Mouse (Mus musculus) liver, adult 2 months (tissue): ENCODE data around the gene Smoc1.

Source experiments
- CTCF ChIP-seq: fragments of 200-500 bp; IDR thresholded peaks from 2 replicates; pipeline ENCODE4 v1.5.1; 2011; ENCODE audit warnings: low read depth, low read length, control low read depth
- POLR2A ChIP-seq: fragments of 200-500 bp; IDR thresholded peaks from 2 replicates; pipeline ENCODE4 v1.6.1; 2011; ENCODE audit warnings: low read length, control low read depth; ENCODE audit not compliant: insufficient read depth; ENCODE audit errors: extremely low read depth

DNA sequence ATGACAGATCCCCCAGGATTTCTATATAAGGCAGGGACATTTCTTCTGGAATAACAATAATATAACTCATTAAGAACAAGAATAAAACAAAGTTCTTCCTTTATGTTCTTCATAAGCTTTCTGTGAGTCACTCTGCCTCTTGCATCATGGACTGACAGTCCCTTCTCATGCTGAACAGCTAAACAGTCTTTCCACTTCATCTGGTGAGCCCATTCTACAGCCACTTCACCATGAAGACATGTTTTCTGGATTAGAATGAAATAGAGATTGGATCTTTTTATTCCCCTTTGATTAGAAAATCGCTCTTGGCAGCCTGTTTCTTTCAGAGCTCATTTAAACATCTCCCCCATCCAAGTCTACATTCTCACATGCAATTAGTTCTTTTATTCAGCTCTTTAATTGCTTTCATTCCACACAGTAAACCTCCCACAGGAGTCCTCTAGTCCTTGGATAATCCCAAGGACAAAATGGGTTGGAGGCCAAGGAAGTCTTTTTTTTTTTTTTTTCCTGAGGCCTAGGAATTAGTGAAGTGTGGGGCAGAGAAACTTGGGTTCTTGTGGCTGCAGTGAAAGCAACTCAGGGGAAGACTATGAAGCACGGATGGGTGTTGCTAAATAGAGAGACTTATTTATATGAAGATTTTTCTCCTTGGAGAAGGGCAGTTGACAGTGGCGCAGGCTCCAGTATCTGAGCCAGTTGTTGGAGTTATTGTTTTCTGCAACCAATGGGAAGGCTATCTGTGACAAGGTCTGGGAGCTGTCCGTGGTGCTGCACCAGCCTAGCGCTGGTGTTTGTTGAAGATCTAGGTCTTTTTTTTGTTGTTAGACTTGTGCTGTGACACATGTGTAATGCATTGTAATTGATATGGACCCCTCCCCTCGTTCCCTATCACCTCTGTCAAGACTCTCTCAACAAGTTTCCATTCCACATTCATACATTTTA lies 179.3 kb downstream of the Smoc1 start:
- no peak for TF ChIP-seq POLR2A
- no peak for TF ChIP-seq CTCF
